ENCODE assay signal across 7 mouse cellular contexts in the genomic region with DNA sequence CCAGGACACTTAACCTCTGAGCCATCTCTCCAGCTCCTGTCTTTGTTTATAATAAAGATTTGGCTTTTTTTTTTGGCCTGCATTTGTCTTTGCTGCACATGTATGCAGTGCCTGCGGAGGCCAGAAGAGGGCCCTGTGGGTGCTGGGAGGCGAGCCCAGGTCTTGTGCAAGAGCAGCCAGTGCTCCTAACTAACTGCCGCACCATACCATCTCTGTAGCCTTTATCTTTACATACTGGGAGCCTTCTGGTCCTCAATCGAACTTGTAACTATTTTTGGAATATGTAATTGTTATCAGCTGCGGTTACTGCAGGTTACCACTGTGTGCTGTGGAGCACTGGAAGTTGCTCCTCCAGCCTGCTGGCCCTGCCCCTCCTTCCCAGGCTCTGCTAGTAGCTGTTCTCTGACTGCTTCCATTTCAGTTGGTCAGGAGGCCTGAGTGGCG. TPM values are rescaled to one million over a fixed set of nuclear protein-coding genes. Genes with fewer than 3 reads are reported as not detected.
DNase-seq lines count a peak whose midpoint lies in the region; ATAC-seq and TF ChIP-seq lines count a peak whose summit lies in the region.

No protein-coding gene starts in this region.

- H3K4me1 ChIP-seq in neural tube, embryonic 13.5 days (replicated peaks) = peaks cover 37% of the 10 kb centered on the region
- peaks cover 37% of the 10 kb centered on the region for H3K4me1 ChIP-seq in heart, postnatal 0 days (ENCODE audit: control insufficient read depth, insufficient read depth)
- peaks cover 35% of the 10 kb centered on the region for H3K4me1 ChIP-seq in liver, postnatal 0 days (ENCODE audit: insufficient read depth)

- no peak for DNase-seq in neural tube, embryonic 10.5 days (ENCODE audit: extremely low spot score, low spot score)
- peak; percentile 60 to 69 for DNase-seq in adrenal gland, adult 18-20 months (ENCODE audit: low spot score in 2 of 2)
- peak; percentile 36 for DNase-seq in embryo, embryonic 10 days (ENCODE audit: low spot score)
- peak; percentile 88 for DNase-seq in heart, postnatal 0 days (ENCODE audit: low spot score)
- DNase-seq in liver, postnatal 0 days = peak; percentile 83
- DNase-seq in testis, postnatal 10 days (ENCODE audit: low spot score) = peak; percentile 85

- H3K4me2 ChIP-seq in neural tube, embryonic 13.5 days = no peak overlapping the region
- peak overlapping the region; percentile 3; the same call in 1 of the 2 replicates for H3K4me2 ChIP-seq in heart, postnatal 0 days (ENCODE audit: low read depth, low read length)
- H3K4me2 ChIP-seq in liver, postnatal 0 days (ENCODE audit: low read depth, low read length) = no peak overlapping the region

- 73% methylated on average over 6 of the region's 6 CpGs for WGBS in neural tube, embryonic 13.5 days
- 29% methylated on average over 6 of the region's 6 CpGs for WGBS in heart, postnatal 0 days
- 22% methylated on average over 6 of the region's 6 CpGs for WGBS in liver, postnatal 0 days (ENCODE audit: insufficient replicate concordance)

- ATAC-seq in neural tube, embryonic 13.5 days (ENCODE audit: low read depth) = no peak
- ATAC-seq in heart, postnatal 0 days (ENCODE audit: insufficient read depth, low read depth) = peak; percentile 24
- peak; percentile 18 for ATAC-seq in liver, postnatal 0 days

- H3K9ac ChIP-seq in neural tube, embryonic 13.5 days = 0 out of 2 replicates have a peak overlapping the region, but pooled peaks have one; percentile 1
- no peak overlapping the region for H3K9ac ChIP-seq in heart, postnatal 0 days (replicated peaks; ENCODE audit: low read depth, low read length)
- no peak overlapping the region for H3K9ac ChIP-seq in liver, postnatal 0 days (replicated peaks)

- H3K27me3 ChIP-seq in neural tube, embryonic 13.5 days = no peaks in the 10 kb centered on the region
- H3K27me3 ChIP-seq in heart, postnatal 0 days (ENCODE audit: control insufficient read depth, insufficient read depth, low read length) = no peaks in the 10 kb centered on the region
- no peaks in the 10 kb centered on the region for H3K27me3 ChIP-seq in liver, postnatal 0 days (ENCODE audit: insufficient read depth, low read length)

- H3K27ac ChIP-seq in neural tube, embryonic 13.5 days (replicated peaks) = no peak overlapping the region
- peak overlapping the region; percentile 69 for H3K27ac ChIP-seq in heart, postnatal 0 days (ENCODE audit: low read depth)
- no peak overlapping the region for H3K27ac ChIP-seq in liver, postnatal 0 days (ENCODE audit: low read depth)

- TF ChIP-seq CTCF in heart, postnatal 0 days (IDR thresholded peaks at IDR 0.05; ENCODE audit: low read depth) = peak; percentile 76
- peak; percentile 79 for TF ChIP-seq CTCF in liver, postnatal 0 days (IDR thresholded peaks at IDR 0.05; ENCODE audit: low read depth)

- H3K4me3 ChIP-seq in neural tube, embryonic 13.5 days = no peak overlapping the region
- H3K4me3 ChIP-seq in heart, postnatal 0 days (ENCODE audit: low read depth, low read length) = no peak overlapping the region
- no peak overlapping the region for H3K4me3 ChIP-seq in liver, postnatal 0 days (ENCODE audit: low read depth, low read length)

- H3K36me3 ChIP-seq in neural tube, embryonic 13.5 days = no peaks in the 10 kb centered on the region
- H3K36me3 ChIP-seq in heart, postnatal 0 days (replicated peaks; ENCODE audit: control insufficient read depth, insufficient read depth, low read length) = no peaks in the 10 kb centered on the region
- peaks cover 2% of the 10 kb centered on the region; the same call in 1 of the 2 replicates for H3K36me3 ChIP-seq in liver, postnatal 0 days (replicated peaks; ENCODE audit: insufficient read depth, low read length)

- no peaks in the 10 kb centered on the region for H3K9me3 ChIP-seq in neural tube, embryonic 13.5 days
- H3K9me3 ChIP-seq in heart, postnatal 0 days (replicated peaks; ENCODE audit: control insufficient read depth, low read length) = no peaks in the 10 kb centered on the region
- no peaks in the 10 kb centered on the region for H3K9me3 ChIP-seq in liver, postnatal 0 days (ENCODE audit: low read length)

- TF ChIP-seq EP300 in heart, postnatal 0 days (IDR thresholded peaks at IDR 0.05; ENCODE audit: low read depth) = no peak
- peak; percentile 30; the same call in 1 of the 2 replicates for TF ChIP-seq EP300 in liver, postnatal 0 days (IDR thresholded peaks at IDR 0.05; ENCODE audit: low read depth)

RNA-seq across cellular contexts. Expression of gene Ung, which starts 3.9 kb away (rescaled TPM):
- 9.0 and 9.6 TPM in 2 replicates for polyA plus RNA-seq in neural tube, embryonic 13.5 days (2015; fragmentation: Nextera tagmentation; extraction: Ambion mirVana)
- total RNA-seq in adrenal gland, adult 18-20 months (2021) = 1 to 10 TPM; 2.8 to 4.1 TPM
- total RNA-seq in heart, postnatal 0 days (2014; rRNA removed; ENCODE audit: low replicate concordance) = 15.0 and 31.4 TPM in 2 replicates
- polyA plus RNA-seq in heart, postnatal 0 days (2015; fragmentation: Nextera tagmentation; extraction: Ambion mirVana) = 25.0 and 26.5 TPM in 2 replicates
- polyA plus RNA-seq in liver, postnatal 0 days (2015; fragmentation: Nextera tagmentation; extraction: Ambion mirVana) = 11.8 TPM in 2 replicates

RNA-seq across cellular contexts. Expression of gene Alkbh2, which starts 6.1 kb away (rescaled TPM):
- 7.3 and 9.7 TPM in 2 replicates for polyA plus RNA-seq in neural tube, embryonic 13.5 days (2015; fragmentation: Nextera tagmentation; extraction: Ambion mirVana)
- 1 to 10 TPM; 6.3 to 8.1 TPM for total RNA-seq in adrenal gland, adult 18-20 months (2021)
- 0.27 and 2.4 TPM in 2 replicates for total RNA-seq in heart, postnatal 0 days (2014; rRNA removed; ENCODE audit: low replicate concordance)
- 4.0 and 4.1 TPM in 2 replicates for polyA plus RNA-seq in heart, postnatal 0 days (2015; fragmentation: Nextera tagmentation; extraction: Ambion mirVana)
- 4.5 and 5.7 TPM in 2 replicates for polyA plus RNA-seq in liver, postnatal 0 days (2015; fragmentation: Nextera tagmentation; extraction: Ambion mirVana)

RNA-seq across cellular contexts. Expression of gene Acacb, which starts 12.2 kb away (rescaled TPM):
- polyA plus RNA-seq in neural tube, embryonic 13.5 days (2015; fragmentation: Nextera tagmentation; extraction: Ambion mirVana) = 3.1 and 3.3 TPM in 2 replicates
- total RNA-seq in adrenal gland, adult 18-20 months (2021) = 100 to 1,000 TPM; 130 to 232 TPM
- total RNA-seq in heart, postnatal 0 days (2014; rRNA removed; ENCODE audit: low replicate concordance) = 50.7 and 70.1 TPM in 2 replicates
- polyA plus RNA-seq in heart, postnatal 0 days (2015; fragmentation: Nextera tagmentation; extraction: Ambion mirVana) = 15.3 and 17.5 TPM in 2 replicates
- polyA plus RNA-seq in liver, postnatal 0 days (2015; fragmentation: Nextera tagmentation; extraction: Ambion mirVana) = 1.0 and 1.2 TPM in 2 replicates

RNA-seq across cellular contexts. Expression of gene Svop, which starts 42.7 kb away (rescaled TPM):
- 71.9 and 79.6 TPM in 2 replicates for polyA plus RNA-seq in neural tube, embryonic 13.5 days (2015; fragmentation: Nextera tagmentation; extraction: Ambion mirVana)
- 1 to 10 TPM; 2.9 TPM for total RNA-seq in adrenal gland, adult 18-20 months (2021)
- total RNA-seq in heart, postnatal 0 days (2014; rRNA removed; ENCODE audit: low replicate concordance) = 0.19 TPM in 1 of 2 replicates, not detected in the other
- polyA plus RNA-seq in heart, postnatal 0 days (2015; fragmentation: Nextera tagmentation; extraction: Ambion mirVana) = 0.07 TPM in 1 of 2 replicates, not detected in the other
- polyA plus RNA-seq in liver, postnatal 0 days (2015; fragmentation: Nextera tagmentation; extraction: Ambion mirVana) = not detected in 2 replicates
